Mouse (Mus musculus) ZHBTc4 (cell line): ENCODE results near the gene Zic2.

Experiments used
- DNase-seq: peaks from one replicate; pipeline ENCODE4 v3.0.0-alpha.2; 2011; ENCODE audit warnings: low read depth, low spot score

Gene Zic2

DNA sequence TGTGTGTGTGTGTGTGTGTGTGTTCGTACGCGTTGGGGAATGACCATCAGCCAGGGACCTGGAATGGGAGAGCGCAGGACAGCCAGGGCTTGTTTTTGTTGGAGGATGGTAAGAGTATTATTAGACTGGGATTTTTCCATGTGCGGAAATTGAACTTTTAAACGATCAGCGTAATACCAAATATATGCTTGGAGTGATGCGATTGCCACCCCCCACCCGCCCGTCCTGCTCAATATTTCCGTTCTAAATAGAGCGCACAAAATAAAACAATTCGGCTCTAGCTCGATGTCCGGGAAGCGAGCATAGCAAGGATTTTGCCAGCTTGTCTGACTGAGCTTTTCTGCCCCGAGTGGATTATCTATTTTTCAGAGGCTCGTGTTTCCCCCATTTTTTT is 1.6 kb downstream of the Zic2 start:
- DNase-seq: no peak

DNA sequence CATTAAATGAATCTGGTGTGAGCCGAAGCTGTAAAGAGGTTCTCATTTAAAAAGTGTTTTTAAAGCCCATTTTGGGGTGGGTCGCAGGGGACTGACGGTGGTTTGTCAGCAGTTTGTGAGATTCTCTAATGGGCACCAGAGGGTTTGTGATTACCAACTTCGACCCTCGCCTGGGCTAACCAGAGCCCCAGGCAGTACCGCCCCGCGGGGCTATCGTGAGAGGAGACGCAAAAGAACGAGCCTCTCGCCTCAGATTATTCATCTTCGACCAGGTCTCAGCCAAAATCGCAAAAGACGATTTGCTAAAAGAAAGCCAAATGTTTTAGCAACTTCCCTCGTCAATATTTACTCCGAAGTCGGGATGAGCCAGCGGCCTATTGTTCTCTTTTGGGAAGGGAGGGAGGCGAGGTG is 2.0 kb downstream of the Zic2 start:
- peak; percentile 38 for DNase-seq

DNA sequence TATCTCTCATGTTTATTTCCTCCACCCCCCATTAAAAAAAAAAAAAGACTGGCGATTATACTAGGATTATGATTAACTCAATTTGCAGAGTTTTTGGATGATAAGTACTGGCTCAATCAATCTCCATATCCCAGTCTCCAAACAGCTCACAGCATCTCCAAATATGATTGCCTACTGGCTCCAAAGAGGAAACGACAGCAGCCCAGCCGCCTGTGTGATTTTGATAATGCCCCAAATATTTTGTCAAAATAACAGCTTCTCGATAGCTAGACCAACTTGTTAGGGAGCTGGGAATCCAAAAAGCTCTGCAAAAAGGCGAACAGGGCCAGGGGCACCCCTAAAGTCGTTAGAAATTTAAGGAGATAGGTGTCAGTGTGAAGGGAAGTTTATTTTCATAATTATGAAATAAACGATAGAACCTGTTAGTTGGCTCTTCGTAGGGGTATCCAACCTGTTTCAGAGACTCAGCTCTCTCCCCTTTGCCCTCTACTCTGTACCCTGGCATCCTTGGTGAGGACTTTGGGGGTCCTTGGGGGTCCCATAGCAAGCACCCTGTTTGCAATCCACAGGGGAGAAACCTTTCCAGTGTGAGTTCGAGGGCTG is 2.8 kb downstream of the Zic2 start:
- no peak for DNase-seq

DNA sequence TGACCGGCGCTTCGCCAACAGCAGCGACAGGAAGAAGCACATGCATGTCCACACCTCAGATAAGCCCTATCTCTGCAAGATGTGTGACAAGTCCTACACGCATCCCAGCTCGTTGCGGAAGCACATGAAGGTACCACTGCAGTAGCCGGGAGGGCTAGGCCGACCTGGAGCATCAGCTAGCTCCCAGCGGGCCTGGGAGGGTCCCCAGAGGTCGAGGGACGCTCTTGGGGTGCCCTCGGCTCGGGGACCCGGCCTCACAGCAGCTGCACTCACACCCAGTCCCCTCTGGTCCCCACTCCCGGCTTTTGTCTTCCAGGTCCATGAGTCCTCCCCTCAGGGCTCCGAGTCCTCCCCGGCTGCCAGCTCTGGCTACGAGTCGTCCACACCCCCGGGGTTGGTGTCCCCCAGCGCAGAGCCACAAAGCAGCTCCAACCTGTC is 3.4 kb downstream of the Zic2 start:
- DNase-seq: peak; percentile 63

DNA sequence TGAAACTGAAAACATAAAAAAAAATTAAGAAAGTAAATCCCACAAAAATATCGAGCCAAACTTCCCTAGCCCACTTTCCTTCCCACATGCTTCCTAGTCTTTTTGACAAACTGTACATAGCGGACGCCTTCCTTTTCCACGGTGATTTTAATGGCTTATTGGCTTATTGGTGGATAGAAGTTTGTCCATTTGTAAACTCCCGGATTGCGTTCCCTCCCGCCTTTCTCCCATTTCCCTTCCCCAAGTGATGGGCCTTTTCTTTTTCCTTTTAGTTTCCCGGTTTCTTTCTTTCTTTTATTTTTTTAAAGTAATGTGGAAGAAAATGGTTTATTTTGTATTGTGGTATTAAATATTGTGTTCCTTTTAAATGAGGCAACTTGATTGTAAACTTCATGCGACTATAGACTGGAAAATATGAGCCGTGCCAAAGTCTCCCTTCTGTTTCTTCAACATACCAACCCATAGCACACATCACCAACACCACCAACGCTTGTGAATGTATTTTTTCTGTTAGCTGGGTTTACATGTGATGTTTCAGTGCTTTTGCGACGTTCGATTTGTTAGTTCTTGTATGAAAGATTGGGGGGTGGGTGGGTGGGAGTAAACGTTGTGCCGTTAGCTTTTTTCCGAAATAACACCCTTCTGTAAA is 4.3 kb downstream of the Zic2 start:
- peak; percentile 7 for DNase-seq

DNA sequence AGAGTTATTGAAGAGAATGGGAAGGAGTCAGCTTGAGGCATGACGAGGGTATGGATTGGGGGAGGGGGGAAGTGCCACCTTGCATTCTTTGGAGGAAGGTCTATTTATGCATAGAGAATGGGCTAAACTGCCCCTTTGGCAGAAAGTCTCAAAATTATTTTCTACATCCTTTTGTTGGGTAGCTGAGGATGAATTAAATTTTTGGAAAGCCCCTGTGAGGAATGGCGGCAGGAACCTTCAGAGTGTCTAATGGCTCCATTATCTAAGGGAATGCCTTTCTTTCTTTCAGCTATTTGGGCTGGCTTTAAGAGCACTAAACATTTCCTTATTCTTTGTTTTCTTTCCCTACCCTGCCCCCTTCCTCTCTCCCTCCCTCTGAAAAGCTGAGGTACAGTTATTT is 5.1 kb downstream of the Zic2 start:
- DNase-seq: peak; percentile 43

DNA sequence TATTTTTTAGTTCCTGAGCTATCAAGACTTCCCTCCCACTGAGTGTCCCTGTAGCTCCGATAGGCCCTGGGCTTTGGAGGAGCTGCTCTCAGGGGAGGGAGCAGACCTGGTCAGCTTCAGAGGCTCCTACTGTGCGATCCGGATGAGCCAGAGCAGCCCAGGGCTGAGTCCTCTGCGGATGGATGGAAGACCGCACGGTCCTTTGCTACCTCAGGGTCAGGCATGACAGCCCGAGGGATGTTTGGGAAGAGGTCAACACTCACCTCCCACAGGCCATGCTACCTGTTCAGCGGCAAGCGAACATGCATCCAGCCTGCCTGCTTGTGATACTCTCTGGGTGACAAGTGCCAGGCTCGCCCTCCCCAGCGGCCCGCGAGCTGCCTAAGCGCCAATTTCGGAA is 5.9 kb downstream of the Zic2 start:
- peak; percentile 42 for DNase-seq

DNA sequence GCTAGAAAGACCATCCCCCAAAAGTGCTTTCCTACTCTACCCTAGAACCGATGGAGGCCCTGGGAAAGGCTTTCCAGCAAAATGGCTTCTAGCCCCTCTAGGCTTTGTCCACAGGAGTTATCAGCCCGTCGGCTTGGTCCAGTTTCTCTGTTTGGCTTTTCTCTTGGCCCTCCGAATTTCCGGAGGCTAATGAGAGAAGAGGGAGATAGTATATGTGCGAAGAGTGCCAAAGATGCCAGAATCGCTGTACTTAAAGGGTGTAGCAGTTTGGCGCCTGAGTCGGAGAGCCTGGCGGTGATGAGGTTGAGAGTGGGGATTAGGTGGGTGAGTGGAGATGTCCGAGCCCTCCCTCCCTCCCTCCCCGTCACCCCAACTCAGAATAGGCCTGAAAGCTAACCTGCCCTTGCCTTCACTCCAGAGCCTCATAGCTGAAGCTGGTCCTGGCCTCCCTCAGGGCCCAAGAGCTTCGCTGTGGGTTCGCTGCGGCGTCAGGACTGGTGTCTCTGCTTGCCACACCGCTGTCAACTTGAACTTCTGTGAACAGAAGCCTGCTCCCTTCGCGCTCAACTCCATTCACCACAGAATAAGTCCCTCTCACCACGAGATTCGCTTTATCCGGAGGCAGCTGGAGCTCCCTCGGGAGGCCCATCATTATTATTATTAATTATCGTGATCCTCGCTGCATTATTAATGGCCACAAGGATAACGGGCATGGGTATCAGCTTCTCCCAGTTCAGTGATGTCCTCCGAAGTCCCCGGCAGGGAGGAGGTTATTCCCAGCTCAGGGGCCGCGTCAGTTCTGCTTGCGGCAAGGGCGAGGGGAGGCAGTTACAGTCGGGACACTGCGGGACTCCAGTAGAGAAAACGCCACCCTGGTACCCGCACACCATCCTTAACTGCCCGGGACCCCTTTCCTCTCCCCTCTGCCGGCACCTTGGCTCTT is 7.1 kb downstream of the Zic2 start:
- DNase-seq: peak; percentile 71

DNA sequence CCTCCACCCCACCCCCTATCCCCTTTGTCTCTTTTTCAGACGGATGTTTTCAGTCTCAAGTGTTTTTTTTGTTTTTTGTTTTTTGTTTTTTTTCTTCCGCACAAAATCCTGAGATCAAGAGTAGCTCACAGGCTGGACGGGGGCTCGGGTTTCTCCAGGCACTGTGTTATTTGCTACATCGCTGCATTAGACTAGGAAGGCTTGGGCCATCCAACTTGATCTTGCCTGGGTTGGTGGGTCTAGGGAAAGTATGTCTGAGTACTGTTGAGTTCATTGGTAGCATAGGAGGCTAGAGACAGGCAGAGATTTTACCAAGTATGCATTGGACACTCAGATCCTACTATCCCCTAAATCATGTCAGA is 7.8 kb downstream of the Zic2 start:
- no peak for DNase-seq

DNA sequence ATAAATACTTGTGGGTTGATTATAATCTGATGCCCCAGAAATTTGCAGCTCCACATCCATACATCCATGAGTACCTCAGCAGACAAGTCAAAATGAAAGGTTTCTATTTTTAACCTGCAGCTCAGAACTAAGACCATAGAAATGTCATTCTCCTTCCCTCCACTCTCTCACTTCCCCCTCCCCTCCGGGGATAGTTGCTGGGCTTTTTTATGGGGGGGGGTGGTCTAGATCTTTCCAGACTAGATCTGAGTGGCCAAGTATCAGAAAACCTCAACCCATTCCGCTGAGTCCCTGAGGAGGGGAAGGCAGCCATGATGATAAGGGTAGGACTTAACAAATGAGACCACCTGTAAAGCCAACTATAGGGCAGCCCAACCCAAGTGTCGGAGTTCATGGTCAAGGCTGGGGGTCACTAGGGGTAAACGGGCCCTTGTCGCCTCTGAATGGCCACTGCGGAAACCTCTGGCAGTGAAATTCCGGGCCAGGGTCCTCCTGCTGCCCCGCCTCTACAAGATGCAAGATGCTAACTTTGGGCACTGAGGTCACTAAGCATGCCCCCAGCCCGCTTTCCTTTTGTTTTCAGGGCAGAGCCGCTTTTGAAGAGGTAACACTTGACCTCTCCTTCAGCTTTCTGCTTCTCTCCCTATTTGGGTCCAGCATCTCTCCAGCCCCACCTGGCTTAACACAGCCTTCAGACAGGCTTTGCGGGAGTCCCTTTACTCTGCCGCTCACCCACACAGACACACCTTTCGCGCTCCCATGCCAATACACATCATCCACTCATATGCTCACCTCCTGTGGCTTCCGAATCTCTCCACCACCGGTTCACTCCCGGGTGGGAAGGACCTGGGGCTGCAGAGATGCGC is 8.6 kb downstream of the Zic2 start:
- peak; percentile 17 for DNase-seq

DNA sequence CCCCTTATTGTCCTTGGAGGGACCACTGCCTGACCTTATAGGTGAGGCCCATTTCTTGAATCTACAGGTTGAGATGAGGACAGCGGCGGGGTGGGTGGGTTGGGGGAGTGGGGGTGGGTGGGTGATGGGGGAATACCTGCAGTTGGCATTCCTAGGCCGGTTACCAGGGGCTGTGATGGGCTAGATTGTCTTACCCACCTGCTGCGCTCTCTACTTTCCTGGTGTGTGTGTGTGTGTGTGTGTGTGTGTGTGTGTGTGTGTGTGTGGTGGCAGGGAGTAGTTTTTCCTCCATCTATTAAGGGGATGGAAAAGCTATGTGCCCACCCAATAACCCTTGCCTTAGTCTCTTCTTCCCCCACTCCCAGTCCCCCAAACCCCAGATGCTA is 9.2 kb downstream of the Zic2 start:
- DNase-seq: no peak

DNA sequence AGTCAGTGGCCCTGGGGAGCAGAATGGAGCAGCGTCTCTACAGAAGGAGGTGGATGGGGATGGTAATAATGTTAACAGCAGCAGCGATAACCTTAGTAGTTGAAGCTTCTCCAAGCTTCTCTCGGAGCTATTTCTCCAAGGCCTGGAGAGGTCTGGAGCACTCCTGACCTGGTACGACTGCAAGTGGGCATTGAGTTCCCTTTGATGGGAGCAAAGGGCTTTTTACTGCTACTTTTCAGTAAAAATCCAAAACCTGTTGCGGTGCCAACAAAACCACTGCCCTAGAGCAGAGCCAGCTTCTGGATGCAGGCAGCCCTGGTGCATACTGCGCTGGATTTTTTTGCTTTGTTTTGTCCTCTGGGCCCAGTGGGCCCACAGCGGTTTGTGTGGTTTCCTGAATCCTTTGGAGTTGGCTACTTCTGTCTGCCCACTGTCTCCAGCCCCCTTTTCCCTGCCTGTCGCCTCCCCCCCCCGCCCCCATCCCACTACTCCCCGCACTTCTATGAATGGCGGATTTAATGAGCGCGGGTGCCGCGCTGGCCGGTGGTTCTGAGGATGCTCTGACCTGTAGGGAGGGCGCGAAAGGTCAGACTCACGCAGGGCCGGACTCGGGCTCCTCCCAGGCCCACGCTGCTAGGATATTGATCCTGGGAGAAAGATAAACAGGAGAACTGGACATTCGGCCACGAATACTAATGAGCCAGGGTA is 9.8 kb downstream of the Zic2 start:
- DNase-seq: peak; percentile 20

DNA sequence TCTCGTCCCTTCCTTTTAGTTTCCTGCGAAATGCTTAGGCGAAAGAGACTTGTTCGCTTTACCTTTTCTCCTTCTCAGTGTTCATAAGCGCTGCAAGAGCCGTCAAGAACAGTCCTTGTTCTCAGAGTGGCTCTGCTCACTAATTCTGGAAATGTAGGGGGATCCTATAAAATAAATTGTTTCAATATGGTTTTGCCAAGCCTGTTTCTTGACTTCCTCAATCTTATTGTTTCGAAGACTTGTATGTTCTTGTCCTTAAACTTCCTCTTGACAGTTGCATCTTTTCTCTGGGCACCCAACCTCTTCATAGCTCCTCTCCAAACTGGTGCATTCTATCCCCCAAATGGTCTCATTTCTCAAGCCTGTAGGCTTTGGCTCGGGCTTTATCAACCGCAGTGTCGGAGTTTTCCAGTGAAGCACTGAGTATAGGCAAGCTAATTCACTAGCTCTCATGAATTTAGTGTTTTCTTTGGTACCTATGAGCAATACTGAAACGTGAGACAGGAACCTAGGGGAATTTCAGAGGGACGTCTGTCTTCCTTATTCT is 10.5 kb downstream of the Zic2 start:
- no peak for DNase-seq

DNA sequence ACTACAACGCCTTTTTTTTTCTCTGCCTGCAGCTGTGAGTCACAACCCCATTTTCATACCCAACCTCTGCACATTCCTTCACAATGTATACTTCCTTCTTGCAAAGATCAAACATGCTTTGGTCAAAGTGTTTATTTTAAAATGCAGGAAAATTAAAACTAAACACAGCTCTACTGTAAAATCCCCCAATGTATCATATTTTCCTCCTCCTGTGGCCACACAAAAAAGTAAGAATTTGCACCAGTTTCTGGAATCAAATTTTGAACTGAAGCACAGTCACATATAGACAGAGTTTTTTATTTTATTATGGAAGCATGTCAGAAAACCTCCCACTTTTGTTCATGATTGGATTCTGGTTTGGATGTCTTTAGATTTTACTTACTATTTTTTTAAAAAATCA is 11.4 kb downstream of the Zic2 start:
- no peak for DNase-seq

DNA sequence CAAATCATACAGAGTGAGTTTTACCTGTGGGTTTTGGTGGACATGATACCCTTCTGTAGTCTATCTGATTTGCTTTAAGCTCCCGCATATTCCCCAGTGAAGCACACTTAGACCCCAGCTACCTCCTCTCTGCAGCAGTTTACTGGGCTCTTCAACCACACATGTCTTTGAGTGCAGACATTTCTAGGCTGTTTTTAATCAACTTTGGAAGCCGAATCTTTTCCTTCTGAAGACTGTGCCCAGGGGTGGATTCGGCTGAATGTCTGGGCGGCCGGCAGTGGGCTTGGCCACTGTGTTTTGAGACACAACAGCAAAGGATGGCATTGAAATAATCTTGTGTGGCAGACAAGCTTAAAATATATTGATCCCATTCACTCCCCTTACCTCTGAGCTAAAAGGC is 12.1 kb downstream of the Zic2 start:
- no peak for DNase-seq

DNA sequence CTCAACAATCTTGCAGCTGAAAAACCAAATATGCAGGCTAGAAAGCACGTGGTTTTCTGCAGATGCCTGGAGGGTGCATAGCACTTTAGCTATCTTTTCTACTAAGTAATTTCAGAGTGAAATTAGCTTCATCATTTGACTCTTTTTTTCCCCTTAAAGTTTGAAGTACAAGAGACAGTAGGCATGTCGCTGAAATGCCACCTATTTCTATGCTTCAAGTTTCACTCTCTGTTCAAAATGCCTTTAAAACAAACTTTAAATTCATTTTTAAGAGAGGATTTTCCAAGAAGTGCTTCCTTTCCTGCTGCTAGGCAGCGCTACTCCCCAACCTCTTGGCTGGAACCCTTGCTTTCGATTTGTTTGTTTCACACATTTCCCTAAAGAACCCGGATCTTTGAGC is 13.8 kb downstream of the Zic2 start:
- no peak for DNase-seq

DNA sequence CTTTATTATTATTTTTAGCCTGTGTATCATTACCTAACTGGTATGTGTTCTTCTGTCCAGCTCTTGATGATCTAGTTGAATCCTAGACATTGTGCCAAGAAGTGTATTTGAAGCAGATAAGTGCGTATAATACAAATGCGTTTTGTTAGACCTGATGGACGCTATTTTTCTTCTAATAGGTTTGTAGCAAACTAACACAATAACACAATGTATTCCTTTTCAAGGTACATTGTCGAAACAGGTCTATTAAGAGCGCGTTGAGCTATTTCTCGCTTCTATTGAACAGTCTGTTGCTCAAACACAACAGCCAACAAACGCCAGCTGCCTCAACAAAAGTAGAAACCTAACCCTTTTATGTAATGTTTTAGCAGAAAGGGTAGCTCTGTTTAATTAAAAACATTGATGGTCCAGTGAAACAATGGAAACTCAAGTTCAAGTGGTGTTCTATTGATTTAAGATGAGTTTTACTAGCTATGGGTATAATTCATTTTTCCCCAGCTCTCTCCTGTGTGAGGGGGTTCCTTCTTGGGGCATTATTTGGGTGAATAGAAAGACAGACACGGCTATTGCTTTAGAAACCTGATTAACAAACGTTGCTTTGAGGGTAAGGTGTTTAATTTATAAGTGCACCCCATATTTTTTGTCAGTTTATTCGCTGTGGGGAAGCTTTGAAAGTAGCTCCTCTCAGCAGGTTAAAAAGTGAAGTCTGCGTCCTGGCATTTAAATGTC is 14.6 kb downstream of the Zic2 start:
- DNase-seq: peak; percentile 8

DNA sequence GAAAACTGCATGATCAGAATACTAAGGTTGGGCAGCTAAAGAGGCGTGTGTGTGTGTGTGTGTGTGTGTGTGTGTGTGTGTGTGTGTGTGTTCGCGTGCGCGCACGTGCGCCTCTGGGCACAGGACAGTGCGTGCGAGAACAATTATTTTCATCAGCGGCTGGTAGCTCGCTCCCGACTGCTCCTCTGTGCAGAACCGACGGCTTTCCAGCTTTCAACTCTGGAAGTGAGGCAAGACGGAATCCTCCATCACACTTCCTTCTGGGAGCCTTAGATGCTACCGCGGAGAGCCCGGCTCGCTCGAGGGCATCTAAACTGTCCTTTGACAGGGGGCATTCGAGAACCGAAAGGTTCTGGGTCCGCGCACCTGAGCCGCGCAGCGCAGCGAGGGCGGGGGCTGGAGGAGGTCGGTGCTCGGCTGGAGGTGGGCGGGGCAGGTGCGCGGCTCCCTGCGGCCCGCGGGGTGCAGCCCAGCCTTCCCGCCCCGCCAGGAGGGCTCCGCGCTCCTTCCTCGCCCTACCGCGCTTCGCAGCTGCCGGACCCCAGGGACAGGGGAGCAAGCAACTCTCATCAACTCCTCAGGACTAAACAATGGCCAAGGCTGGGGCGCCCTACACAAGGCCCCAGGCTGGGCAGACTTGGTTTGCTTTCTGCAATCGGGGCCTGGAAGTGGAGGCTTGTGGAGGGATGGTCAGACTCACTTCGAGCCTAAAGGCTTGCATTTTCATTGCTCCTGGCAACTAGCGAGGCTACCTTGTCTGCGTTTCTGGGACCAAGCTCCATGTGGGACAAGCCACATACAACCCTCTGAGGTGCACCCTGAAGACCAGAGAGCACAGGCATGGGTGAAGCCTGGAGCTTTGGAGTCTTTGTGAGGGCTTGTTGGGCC is 15.4 kb downstream of the Zic2 start, which contains the start of gene Gm10837:
Gene Gm10837, plus strand, starts transcription at position 146 of the 888 bp plus-strand sequence.
- DNase-seq: peak; percentile 75

DNA sequence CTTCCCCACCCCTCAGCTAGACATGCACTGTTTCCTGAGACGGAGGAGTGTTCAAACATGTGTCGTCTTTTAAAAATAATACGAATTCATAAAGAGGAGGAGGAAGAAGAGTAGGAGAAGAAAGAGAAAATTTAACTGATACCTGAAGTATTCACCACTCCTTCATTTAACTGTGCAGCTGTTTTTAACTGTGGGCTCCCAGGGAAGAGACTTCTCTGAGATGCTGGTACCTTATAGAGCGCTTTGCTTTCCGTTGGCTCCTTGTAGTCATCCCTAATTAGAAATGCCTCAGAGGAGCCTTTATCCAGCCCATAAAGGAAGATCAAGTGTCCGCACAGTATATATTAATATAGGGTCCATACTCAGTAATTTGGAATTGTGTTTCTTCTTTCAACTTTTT is 16.3 kb downstream of the Zic2 start:
- DNase-seq: no peak
